Mouse (Mus musculus): Measurements from ENCODE around the gene Rfc2. TPM values are rescaled to one million over a fixed set of nuclear protein-coding genes. Genes with fewer than 3 reads are reported as not detected.

Rfc2 gene
- total RNA-seq (2017): 70.5 and 76.5 TPM in 2 replicates

- no peak for ATAC-seq (ENCODE audit: extremely low read depth, insufficient number of reproducible peaks, low FRiP score, poor library complexity, severe bottlenecking)
These were observed at the start of gene Rfc2 for GRCm38 (mm10) chr5:134581146-134581545. TSS of gene Rfc2 (plus strand) at chr5:134581366.

GRCm38 (mm10) chr5:134531585-134531984 is 49.6 kb upstream of the Rfc2 start:
- no peak for ATAC-seq (ENCODE audit: extremely low read depth, insufficient number of reproducible peaks, low FRiP score, poor library complexity, severe bottlenecking)

- peak; percentile 96 for ATAC-seq (ENCODE audit: extremely low read depth, insufficient number of reproducible peaks, low FRiP score, poor library complexity, severe bottlenecking)
These were observed 48.7 kb upstream of the Rfc2 start for GRCm38 (mm10) chr5:134532417-134532816.

GRCm38 (mm10) chr5:134536036-134536435 is 45.1 kb upstream of the Rfc2 start:
- no peak for ATAC-seq (ENCODE audit: extremely low read depth, insufficient number of reproducible peaks, low FRiP score, poor library complexity, severe bottlenecking)

- no peak for ATAC-seq (ENCODE audit: extremely low read depth, insufficient number of reproducible peaks, low FRiP score, poor library complexity, severe bottlenecking)
These were observed 41.3 kb upstream of the Rfc2 start for GRCm38 (mm10) chr5:134539891-134540290.

- no peak for ATAC-seq (ENCODE audit: extremely low read depth, insufficient number of reproducible peaks, low FRiP score, poor library complexity, severe bottlenecking)
These were observed 40.3 kb upstream of the Rfc2 start for GRCm38 (mm10) chr5:134540881-134541280.

- ATAC-seq (ENCODE audit: extremely low read depth, insufficient number of reproducible peaks, low FRiP score, poor library complexity, severe bottlenecking): no peak
These were observed 39.5 kb upstream of the Rfc2 start for GRCm38 (mm10) chr5:134541640-134542039.

- ATAC-seq (ENCODE audit: extremely low read depth, insufficient number of reproducible peaks, low FRiP score, poor library complexity, severe bottlenecking): no peak
These were observed 36.5 kb upstream of the Rfc2 start for GRCm38 (mm10) chr5:134544516-134545241.

GRCm38 (mm10) chr5:134545242-134545629 is 35.9 kb upstream of the Rfc2 start:
- no peak for ATAC-seq (ENCODE audit: extremely low read depth, insufficient number of reproducible peaks, low FRiP score, poor library complexity, severe bottlenecking)

- no peak for ATAC-seq (ENCODE audit: extremely low read depth, insufficient number of reproducible peaks, low FRiP score, poor library complexity, severe bottlenecking)
These were observed 34.4 kb upstream of the Rfc2 start for GRCm38 (mm10) chr5:134546790-134547189.

GRCm38 (mm10) chr5:134548306-134548705 is 32.9 kb upstream of the Rfc2 start:
- ATAC-seq (ENCODE audit: extremely low read depth, insufficient number of reproducible peaks, low FRiP score, poor library complexity, severe bottlenecking): no peak

- ATAC-seq (ENCODE audit: extremely low read depth, insufficient number of reproducible peaks, low FRiP score, poor library complexity, severe bottlenecking): no peak
These were observed 31.5 kb upstream of the Rfc2 start for GRCm38 (mm10) chr5:134549640-134550168.

GRCm38 (mm10) chr5:134550836-134551232 is 30.3 kb upstream of the Rfc2 start:
- no peak for ATAC-seq (ENCODE audit: extremely low read depth, insufficient number of reproducible peaks, low FRiP score, poor library complexity, severe bottlenecking)

- ATAC-seq (ENCODE audit: extremely low read depth, insufficient number of reproducible peaks, low FRiP score, poor library complexity, severe bottlenecking): no peak
These were observed 29.7 kb upstream of the Rfc2 start for GRCm38 (mm10) chr5:134551233-134552109.

GRCm38 (mm10) chr5:134552110-134552972 is 28.8 kb upstream of the Rfc2 start, which contains the start of gene Clip2:
TSS of gene Clip2 (minus strand) at chr5:134552434.
- peak; percentile 91 for ATAC-seq (ENCODE audit: extremely low read depth, insufficient number of reproducible peaks, low FRiP score, poor library complexity, severe bottlenecking)

GRCm38 (mm10) chr5:134553951-134554546 is 27.1 kb upstream of the Rfc2 start:
- ATAC-seq (ENCODE audit: extremely low read depth, insufficient number of reproducible peaks, low FRiP score, poor library complexity, severe bottlenecking): no peak

- ATAC-seq (ENCODE audit: extremely low read depth, insufficient number of reproducible peaks, low FRiP score, poor library complexity, severe bottlenecking): no peak
These were observed 25.6 kb upstream of the Rfc2 start for GRCm38 (mm10) chr5:134555463-134556164.

GRCm38 (mm10) chr5:134560071-134560449 is 21.1 kb upstream of the Rfc2 start, which contains the start of gene Syna:
TSS of gene Syna (minus strand) at chr5:134560171.
- ATAC-seq (ENCODE audit: extremely low read depth, insufficient number of reproducible peaks, low FRiP score, poor library complexity, severe bottlenecking): no peak
